Mouse (Mus musculus): Measurements from ENCODE around the gene Pate4. TPM values are rescaled to one million over a fixed set of nuclear protein-coding genes. Genes with fewer than 3 reads are reported as not detected.
A peak's percentile ranks its signal among the peaks of the same experiment; 100 is the strongest.
"Not testable (repeated sequence)": the region's sequence is repeated elsewhere in the genome, so short reads cannot be mapped to it uniquely, and the experiment has no call there.

The Pate4 gene
- not detected for total RNA-seq (2021)

DNA sequence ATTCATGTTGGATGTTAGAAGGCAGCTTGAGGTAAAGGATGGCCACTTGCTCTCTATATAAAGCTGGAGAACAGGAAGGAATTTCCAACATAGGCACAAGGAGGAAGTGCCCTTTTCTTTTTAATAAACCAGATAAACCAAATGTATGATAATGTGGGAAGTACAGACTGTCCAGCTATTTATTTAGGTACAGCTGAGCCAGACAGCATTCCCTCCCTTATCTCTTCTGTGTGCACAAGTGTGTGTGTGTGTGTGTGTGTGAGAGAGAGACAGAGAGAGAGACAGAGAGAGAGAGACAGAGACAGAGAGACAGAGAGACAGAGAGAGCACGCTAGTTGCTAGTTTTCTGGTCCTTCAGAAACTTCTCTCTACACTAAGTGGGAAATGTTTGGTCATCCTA, at the start of gene Pate4:
Gene Pate4 (minus strand): TSS at position 101 of the 400 bp plus-strand sequence.
- DNase-seq (ENCODE audit: extremely low spot score in 1 of 2, low spot score in 1 of 2) = no peak

DNA sequence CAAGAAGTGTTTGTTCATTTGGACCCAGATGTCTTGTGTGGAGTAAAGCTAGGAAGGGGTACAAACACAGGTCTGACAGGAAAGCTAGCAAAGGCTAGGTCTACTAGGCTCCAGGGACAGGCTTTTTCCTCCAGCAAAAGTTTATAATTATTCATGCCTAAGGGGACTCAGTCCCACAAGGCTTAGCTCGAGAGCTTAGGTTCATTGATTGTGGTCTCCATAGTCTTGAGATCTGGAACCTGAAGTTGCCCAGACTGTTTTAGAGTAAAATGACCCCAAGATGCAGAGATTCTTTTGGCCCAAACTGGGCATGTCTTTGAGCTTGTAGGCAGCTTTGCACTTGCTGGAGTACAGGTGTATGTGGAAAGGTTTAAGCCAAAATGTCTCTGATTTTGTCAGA, 36.4 kb upstream of the Pate4 start, which contains the start of gene Pate3:
Gene Pate3 (minus strand): TSS at position 101 of the 400 bp plus-strand sequence.
- no peak for DNase-seq (ENCODE audit: extremely low spot score in 1 of 2, low spot score in 1 of 2)

DNA sequence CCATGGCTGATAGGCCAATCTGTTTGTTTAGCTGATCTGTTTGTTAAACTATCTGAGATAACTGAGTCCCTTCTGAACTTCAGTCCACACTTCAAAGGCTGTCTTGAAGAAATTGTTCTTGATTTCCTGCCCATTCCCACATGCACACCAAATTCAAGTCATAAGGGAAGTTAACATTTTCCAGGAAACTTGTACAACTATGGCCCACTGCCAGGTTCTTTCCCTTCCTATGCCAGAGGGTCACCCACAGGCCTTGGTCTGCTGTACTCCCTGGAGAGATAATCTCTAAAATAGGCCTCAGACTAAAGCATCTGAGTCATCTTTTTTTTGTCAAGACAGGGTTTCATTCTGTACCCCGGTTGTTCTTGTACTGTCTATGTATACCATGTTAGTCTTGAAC, 21.2 kb upstream of the Pate4 start:
- no peak for DNase-seq (ENCODE audit: extremely low spot score in 1 of 2, low spot score in 1 of 2)

DNA sequence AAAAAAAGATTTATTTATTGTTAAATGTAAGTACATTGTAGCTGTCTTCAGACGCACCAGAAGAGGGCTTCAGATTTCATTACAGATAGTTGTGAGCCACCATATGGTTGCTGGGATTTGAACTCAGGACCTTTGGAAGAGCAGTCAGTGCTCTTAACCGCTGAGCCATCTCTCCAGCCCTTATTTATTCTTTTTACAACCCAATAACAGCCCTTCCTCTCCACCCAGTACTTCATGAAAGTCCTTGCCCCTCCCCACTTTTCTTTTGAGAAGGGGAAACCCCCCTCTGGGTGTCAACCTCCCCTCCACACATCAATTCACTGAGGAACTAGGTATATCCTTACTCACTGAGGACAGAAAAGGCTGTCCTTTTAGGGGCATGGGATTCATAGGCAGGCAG, 5.0 kb upstream of the Pate4 start:
- DNase-seq (ENCODE audit: extremely low spot score in 1 of 2, low spot score in 1 of 2) = not testable (repeated sequence)

DNA sequence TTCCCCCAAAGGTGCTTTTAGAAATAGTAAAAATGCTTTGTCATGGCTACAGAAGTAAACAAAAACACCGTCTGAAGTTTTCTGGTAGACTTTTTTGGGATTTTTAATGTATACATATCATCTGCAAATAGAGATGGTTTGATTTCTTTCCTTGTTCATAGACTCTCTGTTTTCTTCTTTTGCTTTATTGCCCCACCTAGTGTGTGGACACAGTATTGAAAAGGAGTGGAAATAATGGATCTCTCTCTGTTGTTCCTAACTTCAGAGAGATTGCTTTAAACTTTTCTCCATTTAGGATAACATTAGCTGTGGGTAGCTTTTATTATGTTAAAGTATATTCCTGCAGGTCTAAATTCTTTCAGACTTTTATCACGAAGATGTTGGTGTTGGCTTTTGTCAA, 2.3 kb upstream of the Pate4 start:
- DNase-seq (ENCODE audit: extremely low spot score in 1 of 2, low spot score in 1 of 2) = no peak

DNA sequence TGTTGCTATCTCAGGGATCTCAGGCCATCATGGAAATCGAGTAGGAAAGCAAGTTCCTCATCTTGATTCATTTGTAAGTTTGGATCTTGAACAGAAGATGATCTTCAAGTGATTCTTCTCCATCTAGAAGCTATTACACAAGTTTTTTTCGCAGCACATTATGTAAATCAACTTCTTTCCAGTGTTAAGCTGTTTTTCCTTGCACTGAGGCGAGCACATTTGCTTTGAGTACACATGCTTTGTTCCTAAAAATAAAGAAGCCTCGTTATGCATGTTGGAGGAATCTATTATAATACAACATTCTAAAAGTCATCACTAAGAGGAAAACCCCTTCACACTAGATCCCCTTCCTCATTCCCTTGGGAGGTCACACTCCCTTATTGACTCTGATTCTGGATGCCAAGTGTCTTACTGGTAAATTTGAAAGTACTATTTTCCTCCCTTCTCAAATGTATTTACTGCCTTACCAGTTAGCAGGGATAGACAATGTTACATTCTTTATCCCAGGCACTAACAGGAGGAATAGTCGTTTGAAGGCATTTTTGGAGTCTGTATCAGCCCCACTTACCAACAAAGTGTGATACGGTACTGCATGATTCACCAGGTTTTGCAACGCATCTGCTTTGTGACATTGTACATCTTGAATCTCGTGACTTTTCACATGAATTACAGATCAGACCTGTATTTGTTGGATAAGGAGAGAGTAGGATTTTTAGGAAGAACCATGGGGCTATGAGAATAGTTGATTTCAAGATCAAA, 3.9 kb downstream of the Pate4 start:
- DNase-seq (ENCODE audit: extremely low spot score in 1 of 2, low spot score in 1 of 2) = no peak

DNA sequence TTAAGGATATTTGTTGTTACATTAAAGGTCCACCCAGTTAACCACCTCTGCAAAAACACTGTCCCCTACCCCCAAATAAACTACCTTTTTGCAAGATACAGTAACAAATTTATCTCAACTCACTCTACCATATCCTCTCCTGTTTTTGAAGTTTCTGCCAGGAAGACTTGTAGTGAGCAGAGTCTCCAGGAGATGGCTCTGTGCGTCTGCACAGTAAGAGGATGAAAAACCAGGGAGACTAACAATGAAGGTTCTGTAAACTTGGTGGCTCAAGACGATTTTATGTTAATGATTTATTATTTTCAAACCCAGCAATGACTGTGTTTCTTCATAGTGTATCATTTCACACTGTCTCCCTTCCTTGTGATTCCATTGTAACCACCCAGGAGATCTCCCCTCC, 18.8 kb downstream of the Pate4 start:
- peak in 1 of 2 experiments; percentile 43 for DNase-seq (ENCODE audit: extremely low spot score in 1 of 2, low spot score in 1 of 2)

DNA sequence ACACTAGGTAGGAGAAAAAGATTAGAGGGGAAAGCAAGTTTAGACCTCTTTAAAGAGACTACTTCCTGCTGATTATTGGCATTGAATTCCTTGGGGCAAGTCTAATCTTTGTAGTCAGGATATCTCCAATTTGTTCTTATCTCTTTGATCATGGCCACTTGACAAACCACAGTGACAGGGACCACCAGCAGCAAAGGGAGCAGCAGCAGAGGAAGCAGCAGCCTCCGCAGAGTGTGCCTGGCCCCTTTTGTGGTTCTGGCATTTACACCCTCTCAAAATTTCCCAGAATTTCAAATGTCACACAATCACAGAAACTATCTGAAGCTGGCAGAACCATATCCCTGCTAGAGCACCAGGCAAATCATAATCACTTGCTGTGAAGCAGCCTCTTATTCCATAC, 24.1 kb downstream of the Pate4 start:
- DNase-seq (ENCODE audit: extremely low spot score in 1 of 2, low spot score in 1 of 2) = no peak

DNA sequence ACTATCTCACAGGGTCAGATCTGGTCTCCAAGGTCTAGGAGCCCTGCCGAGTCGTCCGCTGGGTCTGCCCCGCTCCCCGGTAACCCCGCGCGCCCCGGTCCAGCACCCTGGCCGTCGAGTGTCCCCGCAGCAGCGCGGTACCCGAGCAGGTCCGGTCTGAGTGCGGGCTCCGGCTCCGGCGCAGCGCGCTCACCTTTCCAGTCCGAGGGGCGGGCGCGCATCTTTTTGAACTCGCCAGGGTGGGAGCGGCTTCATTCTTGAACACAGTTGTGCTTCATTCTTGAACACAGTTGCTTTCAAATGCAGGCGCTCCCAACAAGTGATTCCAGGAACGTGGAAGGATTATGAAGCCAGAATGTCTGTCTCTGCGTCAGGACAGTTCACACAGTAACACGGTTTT, 37.3 kb downstream of the Pate4 start:
- DNase-seq (ENCODE audit: extremely low spot score in 1 of 2, low spot score in 1 of 2) = no peak

DNA sequence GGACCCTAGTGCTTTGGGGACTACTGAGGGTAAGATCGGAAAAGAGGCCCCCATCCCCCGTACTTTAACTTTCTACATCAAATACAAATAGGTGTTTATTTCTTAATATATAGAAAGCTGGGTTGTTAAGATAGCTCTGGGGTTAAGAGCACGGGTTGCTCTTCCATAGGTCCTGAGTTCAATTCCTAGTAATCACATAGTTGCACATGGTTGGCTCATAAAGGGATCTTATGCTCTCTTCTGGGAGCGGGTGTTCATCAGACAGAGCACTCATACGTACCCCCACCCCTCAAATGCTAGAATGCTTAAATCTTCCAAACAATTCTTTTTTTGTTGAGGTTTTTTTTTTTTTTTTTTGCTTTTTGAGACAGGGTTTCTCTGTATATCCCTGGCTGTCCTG, 41.1 kb downstream of the Pate4 start:
- DNase-seq (ENCODE audit: extremely low spot score in 1 of 2, low spot score in 1 of 2) = no peak

DNA sequence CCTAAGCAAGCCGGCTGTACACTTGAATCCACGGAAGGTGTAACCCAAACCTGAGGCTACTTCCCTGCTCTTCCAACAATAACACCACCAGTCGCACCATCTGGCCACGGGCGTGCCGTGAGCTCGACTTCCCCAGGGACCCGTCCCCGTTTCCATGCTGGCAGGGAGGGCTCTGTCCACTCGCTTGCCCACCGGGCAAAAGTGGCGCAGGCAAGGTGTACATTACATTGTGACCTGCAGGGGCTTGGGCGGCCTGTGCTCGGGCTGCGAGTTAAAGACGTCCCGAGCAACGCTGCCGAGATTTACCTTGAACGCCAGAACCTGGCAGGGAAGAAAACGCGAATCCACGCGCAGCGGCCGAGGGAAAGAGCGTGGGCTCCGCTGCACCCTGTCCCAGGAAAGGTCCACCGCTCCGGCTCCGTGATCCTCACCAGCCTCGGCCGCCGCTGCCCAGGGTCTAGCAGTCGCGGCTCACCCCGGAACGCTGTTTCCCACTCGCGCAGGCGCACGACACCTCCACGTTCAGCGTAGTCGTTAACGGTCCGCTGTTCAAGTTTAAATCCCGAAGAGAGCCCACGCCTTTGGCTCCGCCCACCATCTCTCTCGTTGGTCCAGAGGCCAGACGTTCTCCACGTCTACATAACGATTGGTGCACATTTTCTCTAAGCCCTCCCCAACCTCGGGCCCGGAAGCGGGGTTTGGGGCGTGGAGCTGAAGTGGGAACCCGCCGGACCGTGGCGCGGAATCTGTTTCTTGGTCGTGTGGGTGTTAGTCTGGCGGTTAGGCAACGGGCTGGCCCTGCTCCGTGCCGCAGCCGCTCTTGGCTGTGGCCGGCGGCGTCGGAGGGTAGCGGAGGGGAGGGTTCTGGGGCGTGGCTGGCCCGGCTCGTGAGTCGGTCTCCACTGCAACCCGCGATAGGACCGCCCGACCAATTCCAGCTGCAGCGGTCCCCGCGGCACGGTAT, 41.9 kb downstream of the Pate4 start, which contains the start of the genes Pate2 and Hyls1:
Gene Pate2 (plus strand): TSS at position 714 of the 964 bp plus-strand sequence.
Gene Hyls1 (minus strand): TSS at position 828 of the 964 bp plus-strand sequence.
- DNase-seq (ENCODE audit: extremely low spot score in 1 of 2, low spot score in 1 of 2) = peak; percentile 75 to 80

DNA sequence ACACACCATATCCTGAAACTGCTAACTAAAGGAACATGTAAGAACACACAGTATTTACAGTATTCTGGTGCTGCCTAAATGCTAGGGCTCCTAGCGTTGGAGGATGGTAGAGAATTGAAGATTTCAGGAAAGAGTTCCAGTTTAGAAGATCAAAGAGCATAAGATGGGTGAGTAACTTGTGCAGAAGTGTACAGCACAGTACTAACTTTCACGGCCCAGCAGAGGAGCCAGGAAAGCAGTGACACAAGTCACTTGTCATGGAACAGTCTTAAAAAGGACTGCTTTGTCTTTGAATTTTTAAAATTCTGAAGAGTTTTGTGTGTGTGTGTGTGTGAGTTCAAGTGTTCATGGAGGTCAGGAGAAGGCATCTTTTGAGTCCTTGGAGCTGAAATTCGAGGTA, 43.7 kb downstream of the Pate4 start:
- DNase-seq (ENCODE audit: extremely low spot score in 1 of 2, low spot score in 1 of 2) = no peak

DNA sequence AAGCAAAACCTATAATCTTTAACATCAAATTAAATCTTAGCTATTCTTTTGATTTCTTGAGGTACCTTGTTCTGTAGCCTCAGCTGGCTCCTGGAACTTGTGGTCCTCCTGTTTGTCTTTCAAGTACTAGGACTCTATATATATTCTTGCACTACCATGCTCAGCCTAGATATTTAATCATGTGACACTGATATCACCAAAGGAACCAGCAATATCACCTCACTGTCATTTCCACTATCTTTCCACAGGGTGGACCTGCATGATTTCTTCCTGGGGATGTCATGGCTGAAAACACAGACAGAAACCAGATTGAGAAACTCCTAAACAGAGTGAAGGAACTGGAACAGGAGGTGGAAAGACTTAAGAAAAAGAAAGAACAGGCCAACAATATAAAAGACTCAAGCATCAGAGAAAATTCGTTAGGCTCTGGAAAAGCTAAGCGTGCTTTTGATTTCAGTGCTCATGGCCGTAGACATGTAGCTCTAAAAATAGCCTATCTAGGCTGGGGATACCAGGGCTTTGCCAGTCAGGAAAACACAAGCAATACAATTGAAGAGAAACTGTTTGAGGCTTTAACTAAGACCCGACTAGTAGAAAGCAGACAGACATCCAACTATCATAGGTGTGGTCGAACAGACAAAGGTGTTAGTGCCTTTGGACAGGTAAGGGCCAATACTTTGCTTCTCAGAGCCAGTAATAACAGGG, 47.1 kb downstream of the Pate4 start:
- DNase-seq (ENCODE audit: extremely low spot score in 1 of 2, low spot score in 1 of 2) = no peak

DNA sequence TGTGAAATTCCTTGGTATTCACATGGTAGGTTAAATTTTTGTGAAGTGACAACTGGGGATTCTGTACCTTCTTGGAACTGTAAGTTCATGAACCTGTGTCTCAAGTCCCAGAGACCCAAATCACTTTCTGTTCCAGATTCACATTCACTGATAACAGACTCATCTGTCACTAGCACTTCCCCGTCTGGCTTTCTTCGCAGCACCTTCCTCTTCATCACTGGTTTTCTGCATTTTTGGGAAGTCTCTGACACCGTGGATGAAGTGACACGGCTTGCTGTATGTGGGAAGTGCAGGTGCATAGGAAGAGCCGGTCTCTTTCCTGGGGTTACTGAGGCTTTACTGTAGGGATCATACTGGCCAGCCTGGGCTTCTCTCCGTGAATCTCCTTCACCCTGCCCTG, 50.2 kb downstream of the Pate4 start:
- no peak for DNase-seq (ENCODE audit: extremely low spot score in 1 of 2, low spot score in 1 of 2)

DNA sequence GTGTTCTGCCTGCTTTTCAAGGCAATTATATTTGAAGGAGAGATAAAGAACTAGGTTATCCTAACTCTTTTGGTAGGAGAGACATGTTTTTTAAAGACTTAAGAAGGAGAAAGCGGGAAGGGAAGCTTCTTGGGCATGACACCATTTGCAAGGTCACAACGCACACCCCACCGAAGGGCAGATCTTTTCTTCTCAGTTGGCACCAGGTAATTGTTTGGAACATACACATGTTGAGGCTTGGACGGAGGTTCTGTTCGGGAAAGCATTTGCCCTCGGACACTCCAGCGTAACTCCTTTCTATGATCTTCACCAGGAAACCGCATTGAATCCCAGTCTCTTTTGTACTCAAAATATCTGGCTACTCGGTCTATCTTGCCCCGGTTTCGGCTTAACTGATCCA, 50.7 kb downstream of the Pate4 start:
- no peak for DNase-seq (ENCODE audit: extremely low spot score in 1 of 2, low spot score in 1 of 2)

DNA sequence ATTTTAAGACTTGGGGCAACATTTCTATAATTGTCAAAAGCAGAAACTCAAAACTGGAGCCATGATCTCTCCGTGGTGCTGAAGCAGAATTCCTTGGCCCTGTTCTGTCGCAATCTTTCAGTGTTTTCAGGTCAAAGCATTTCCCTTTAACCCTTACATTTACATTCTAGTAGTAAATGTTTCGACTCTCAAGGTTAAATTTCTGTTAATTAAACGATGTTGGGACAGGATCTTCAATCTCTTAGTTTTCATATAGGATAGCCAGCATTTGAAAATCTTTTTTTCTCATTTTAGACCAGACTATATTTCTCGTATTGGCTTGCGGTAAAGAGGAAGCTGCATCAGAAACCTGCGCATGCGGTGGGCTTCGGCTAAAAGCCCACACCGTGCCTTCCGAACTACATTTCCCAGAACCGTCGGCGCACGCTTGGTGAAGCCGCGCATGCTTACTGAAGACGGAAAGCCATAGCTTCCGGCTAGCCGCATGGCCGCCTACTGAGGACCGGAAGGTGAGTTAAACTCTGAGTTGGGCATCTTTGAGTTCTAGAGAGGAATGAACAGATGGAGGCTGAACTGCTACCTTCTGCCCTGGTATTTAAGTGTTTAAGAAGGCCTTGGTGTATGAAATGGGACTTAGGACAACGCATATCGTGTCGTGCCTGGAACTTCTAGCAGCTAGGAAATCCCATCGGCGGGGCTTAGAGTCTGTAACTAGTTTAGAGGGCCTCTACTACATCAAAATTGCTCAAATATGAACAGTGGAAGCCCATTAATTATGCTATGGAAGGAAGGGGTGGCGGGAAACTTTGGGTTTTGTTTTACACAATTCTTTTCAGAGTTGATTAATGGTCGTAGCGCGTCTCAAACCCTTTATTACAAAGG, 52.5 kb downstream of the Pate4 start:
- peak; percentile 67 to 68 for DNase-seq (ENCODE audit: extremely low spot score in 1 of 2, low spot score in 1 of 2)

DNA sequence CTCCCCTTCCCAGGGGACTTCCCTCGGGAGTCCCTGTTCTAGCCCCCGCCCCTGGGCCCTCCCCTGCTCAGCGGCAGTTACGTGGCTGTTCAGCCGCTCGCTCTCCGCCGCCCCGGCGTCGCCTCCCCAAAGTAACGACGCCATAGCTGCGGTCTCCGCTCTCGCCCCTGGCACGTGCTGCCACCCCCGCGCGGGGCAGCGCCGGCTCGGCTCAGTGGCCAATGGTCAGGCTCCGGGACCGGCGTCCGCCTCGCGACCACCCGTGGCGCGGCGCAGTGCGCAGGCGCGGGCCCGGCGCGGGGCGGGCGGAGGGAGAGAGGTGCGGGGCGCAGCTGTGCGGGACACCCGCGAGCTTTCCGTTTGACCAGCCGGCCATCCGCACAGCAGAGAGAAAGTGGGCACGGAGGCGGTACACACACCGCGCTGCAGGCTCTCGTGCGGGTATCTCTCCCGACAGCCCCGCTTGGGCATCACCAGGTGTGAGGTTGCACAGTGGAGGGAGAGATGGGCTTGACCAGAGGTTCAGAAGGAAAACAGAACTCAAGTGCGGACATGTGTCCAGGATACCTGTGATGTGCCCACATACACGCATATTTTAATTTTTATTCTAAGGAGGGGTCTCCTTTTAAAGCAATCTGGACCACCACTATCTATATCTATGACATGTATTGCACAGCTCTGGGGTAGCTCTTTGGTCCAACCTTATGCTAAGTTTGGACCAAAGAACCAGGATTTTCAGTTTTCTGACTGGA, 53.3 kb downstream of the Pate4 start, which contains the start of the genes Ddx25 and Pus3:
Gene Ddx25 (minus strand): TSS at position 272 of the 752 bp plus-strand sequence.
Gene Pus3 (plus strand): TSS at position 339 of the 752 bp plus-strand sequence.
- DNase-seq (ENCODE audit: extremely low spot score in 1 of 2, low spot score in 1 of 2) = peak; percentile 55 to 76

Data from layer of hippocampus, postnatal 25 days (tissue).